Mouse (Mus musculus) left cerebral cortex, adult 18-20 months (tissue): Measurements from ENCODE around the gene Gm21954. TPM values are rescaled to one million over a fixed set of nuclear protein-coding genes. Genes with fewer than 3 reads are reported as not detected.

Experiments
- DNase-seq, 2 experiments: peaks; one replicate each; pipeline ENCODE4 v3.0.0; 2021 to 2022; ENCODE audit warnings: low spot score in 2 of 2, mixed read lengths in 1 of 2
- total RNA-seq, 2 experiments: library from RNA; stranded (reverse); gene quantifications; 2 replicates each; pipeline ENCODE4 v1.2.3; 2021

The Gm21954 gene
- total RNA-seq, 2 experiments from 2014 or later: not detected

GRCm38 (mm10) chr3:55462904-55463668 lies 8.9 kb downstream of the Gm21954 start:
- peak in 1 of 2 experiments; percentile 33 for DNase-seq

DNA sequence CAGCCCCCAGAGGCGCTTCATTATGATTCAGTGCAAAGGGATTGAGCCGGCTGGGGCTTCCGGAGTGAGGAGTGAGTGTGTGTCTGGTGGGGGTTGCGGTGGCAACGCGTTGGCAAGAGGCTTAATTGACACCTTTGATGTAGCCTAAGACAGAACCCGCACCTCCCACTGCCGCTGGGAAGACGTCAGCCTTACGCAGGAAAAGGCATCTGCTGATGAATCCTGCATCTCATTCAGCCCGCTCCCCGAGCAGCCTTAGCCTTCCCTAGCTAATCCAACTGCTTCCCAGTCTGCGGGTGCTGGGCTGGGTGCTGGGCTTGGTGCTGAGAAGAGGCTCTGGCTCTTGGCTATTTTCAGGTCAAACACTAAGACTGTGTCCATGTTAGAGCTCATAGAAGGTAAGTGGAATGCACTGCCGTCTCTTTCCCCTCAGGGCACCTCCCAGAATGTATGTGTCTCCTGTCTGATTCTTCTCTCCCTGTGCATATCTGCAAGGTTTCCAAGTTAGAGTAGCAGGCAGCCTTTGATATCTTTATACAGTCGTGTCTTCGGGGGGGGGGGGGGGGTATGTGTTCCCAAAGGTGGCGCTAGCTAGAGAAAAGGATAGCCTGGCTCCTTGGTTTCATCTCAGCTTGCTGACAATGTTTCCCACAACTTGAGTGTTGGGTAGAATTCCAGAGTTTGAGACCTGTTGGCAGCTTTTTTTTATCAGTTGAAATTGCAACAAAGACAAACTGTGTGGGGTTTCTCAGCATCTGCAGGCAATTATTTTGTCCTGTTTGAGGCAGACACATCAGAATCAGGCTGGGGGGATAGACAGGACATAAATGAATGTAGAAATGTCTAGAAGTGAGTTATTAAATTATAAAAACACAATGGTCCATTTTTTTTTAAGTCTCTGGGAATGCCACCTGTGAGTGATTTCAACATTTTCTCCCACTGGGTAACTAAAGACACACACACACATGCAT lies 10.0 kb downstream of the Gm21954 start:
- DNase-seq: peak; percentile 87 to 95

DNA sequence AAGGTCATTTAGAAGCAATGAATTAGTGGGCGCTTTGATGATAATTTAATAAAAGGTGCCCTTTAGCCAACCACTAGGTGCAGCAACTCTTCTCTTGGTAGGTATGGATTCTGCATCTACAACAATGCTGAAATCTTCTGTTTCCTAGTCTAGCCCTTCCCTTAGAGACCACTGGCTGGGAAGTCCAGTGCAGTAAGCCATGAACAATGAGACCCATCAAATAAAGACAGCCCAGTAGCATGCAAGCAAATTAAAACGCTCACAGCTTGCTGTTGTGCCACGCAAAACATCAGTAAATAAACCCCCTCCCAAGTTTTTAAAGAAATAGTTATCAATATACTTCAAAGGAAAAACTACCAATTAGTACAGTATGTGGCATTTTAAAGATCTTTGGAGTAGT lies 10.9 kb downstream of the Gm21954 start:
- DNase-seq: no peak

DNA sequence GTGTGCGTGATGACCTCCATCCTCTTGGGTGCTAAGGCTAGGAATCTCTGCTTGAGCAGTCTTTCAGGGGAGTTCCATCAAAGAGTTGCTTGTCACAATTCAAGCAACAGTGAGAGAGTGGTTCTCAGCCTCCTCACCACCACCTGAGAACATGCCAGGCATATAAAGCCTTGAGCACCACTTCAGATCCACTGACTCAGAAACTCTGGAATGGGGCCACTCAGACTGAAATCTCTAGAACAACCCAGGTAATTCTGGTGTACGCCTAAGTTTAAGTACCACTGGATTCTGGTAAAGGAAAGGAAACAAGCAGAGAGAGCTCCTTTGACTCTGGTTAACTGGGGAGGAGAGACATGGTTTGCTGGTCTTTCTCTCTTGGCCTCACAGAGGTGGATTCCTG lies 19.5 kb downstream of the Gm21954 start:
- peak in 1 of 2 experiments; percentile 31 for DNase-seq

DNA sequence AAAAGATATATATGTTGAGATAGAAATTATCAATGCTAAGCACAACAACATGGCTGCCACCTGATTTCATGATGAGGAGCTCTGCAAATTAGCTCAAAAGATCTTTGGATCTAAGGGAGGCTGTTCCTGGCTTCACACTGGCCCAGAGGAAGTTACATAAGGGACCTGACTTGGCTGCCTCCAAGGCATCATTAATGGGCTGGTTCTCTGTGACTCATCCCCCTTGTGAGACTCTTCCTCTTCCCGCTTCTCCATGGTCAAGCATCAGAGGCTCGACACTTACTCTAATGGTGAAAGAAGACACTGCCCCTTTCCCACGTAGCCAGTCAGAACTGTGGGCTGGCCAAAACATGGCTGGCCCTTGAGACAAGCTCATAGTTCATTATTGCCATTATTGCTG lies 20.1 kb downstream of the Gm21954 start:
- no peak for DNase-seq

GRCm38 (mm10) chr3:55451035-55451434 lies 21.0 kb downstream of the Gm21954 start:
- DNase-seq: peak; percentile 35 to 59

- DNase-seq: no peak
Observed at GRCm38 (mm10) chr3:55449148-55449547, 22.9 kb downstream of the Gm21954 start.

DNA sequence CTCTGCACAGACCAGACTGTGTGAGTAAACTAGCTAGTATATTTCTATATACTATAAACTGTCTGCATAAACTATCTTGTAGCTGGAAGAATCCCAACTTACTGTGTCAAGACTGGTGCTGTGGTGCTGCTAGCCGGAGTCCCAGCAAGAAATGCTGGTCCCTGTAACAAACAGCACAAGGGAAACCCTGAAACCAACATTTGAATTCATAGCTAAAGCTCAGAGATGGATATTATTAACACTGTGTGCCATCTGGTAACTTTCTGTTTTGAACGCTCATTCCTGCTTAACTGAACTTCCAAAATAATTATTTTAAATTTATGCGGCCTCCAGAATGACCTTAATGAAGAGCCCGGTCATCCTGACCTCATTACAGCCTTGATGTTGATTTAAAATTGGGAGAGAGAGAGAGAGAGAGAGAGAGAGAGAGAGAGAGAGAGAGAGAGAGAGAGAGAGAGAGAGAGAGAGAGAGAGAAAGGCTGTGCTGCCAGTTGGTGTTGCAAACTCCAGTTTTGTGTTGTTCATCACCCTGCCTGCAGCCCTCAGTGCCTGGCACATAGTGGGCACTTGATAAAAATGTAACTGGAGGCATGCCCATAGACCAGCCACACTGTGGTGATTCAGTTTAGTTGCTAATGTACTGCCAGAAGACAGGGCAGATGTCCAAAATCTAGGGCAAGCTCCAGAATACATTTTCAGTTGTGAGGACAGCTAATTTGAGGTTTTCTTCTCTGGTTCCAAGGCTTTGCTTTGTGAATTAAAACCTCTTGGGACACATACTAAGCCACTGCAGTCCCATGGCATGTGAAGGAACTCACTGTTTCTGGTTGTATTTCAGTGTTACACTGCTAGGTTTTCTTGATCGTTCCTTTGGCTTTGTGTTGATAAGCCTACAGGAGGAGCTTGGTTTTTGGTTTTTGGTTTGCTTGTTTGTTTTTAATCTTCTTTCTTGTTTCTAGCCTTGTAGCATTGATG lies 24.2 kb downstream of the Gm21954 start:
- DNase-seq: peak; percentile 84 to 89

GRCm38 (mm10) chr3:55446681-55447080 lies 25.3 kb downstream of the Gm21954 start:
- no peak for DNase-seq

DNA sequence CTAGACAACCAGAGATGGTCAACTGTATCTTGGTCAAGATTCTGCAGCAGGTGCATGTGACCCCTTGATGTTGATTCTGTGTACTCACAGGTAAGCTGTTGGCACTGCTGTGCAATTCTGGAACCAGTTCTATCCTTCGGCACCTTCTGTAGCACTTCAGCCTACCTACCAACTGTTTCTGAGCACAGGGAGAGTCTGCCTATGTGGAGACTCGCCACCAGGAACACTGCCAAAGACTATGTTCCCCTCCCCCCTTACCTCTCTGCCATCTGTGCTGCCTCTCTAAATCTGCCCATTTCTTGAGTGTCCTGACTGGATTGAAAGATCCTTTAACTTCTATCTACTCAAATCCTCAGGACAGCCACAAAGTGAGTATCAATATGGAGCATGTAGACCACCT lies 28.3 kb downstream of the Gm21954 start:
- peak; percentile 55 to 56 for DNase-seq

GRCm38 (mm10) chr3:55443271-55443670 lies 28.7 kb downstream of the Gm21954 start:
- no peak for DNase-seq

- DNase-seq: peak; percentile 42 to 69
Observed at GRCm38 (mm10) chr3:55442012-55442645, 29.9 kb downstream of the Gm21954 start.

- DNase-seq: peak; percentile 56 to 61
Observed at GRCm38 (mm10) chr3:55440342-55440741, 31.7 kb downstream of the Gm21954 start.

DNA sequence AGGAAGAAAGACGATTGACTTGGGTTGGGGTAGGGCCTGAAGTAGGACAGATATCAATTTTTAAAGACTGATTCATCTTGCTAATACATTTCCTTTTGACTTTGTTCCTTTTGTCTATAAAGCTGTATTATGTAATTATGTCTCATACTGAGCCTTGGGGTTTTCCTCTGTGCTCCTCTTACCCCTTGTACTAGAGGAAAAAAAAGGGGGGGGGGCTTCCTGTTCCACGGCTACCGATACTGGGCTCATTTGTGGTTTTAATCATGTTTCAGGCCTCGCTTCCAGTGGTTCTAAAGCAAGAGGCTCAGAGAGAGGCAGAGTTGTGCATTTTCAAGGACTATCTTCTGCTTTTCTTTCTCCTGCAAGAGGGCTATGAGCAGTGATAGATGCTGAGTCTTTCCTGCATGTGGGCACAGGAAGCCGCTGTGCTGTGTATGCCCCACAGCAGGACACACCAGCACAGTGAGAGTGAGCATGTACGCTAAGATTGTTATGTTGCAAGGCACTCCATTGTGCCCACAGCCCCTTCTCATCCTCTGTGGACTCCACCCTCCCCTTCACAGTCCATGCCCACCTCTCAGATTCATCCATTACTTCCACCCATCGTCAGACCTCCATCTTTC lies 33.1 kb downstream of the Gm21954 start:
- no peak for DNase-seq

GRCm38 (mm10) chr3:55434276-55434675 lies 37.7 kb downstream of the Gm21954 start:
- DNase-seq: no peak

- DNase-seq: no peak
Observed at GRCm38 (mm10) chr3:55431223-55431622, 40.8 kb downstream of the Gm21954 start.

- no peak for DNase-seq
Observed at GRCm38 (mm10) chr3:55430022-55430549, 41.9 kb downstream of the Gm21954 start.

- peak; percentile 79 to 85 for DNase-seq
Observed at GRCm38 (mm10) chr3:55423640-55424397, 48.2 kb downstream of the Gm21954 start.
